Comparison of ENCODE assay signal across 10 mouse cellular contexts in the genomic region with DNA sequence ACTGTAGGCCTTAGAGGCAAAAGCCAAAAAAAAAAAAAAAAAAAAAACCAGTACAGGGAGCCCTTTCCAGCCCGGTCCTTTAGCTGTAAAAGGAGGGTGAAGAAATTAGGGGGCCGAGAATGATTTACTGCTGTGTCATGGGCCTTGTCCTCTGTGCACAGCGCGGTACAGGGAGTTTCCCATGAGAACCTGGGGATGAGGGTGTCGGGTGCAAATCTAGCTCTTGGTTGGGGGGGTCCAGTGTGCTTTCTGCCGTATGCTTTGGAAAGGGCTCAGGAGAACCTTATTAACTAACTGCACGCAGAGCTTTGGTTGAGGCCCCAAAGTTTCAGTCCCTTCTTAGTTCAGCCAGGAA. TPM values are rescaled to one million over a fixed set of nuclear protein-coding genes. Genes with fewer than 3 reads are reported as not detected.
A peak's percentile ranks its signal among the peaks of the same experiment; 100 is the strongest.
DNase-seq lines count a peak whose midpoint lies in the region; ATAC-seq and TF ChIP-seq lines count a peak whose summit lies in the region.
"Had no signal": no experiment of that assay in that cellular context is flagged by ENCODE, and none has a peak within 500 bp of the region (broad histone marks: within the 10 kb centered on the region; RNA-seq: fewer than 3 reads in every experiment).

No protein-coding gene starts in this region.

- ATAC-seq in megakaryocyte-erythroid progenitor cell, adult 5-6 weeks (replicated peaks; ENCODE audit: low FRiP score, low TSS enrichment, poor library complexity, severe bottlenecking) = peak; percentile 70

- H3K4me1 ChIP-seq in heart, embryonic 10.5 days = peaks cover 65% of the 10 kb centered on the region
- peaks cover 68% of the 10 kb centered on the region for H3K4me1 ChIP-seq in erythroblast, embryonic 14.5 days (ENCODE audit: control insufficient read depth)

- no peaks in the 10 kb centered on the region for H3K9me3 ChIP-seq in heart, embryonic 10.5 days
- no peaks in the 10 kb centered on the region for H3K9me3 ChIP-seq in erythroblast, embryonic 14.5 days (ENCODE audit: control insufficient read depth, low read length)
- H3K9me3 ChIP-seq: forebrain, embryonic 15.5 days had no signal

- no peaks in the 10 kb centered on the region for H3K27me3 ChIP-seq in heart, embryonic 10.5 days (ENCODE audit: insufficient read depth, poor library complexity, severe bottlenecking)
- no peaks in the 10 kb centered on the region for H3K27me3 ChIP-seq in erythroblast, embryonic 14.5 days (ENCODE audit: control insufficient read depth)
- H3K27me3 ChIP-seq: forebrain, embryonic 15.5 days had no signal

- TF ChIP-seq CTCF in layer of hippocampus, adult 2 months (conservative IDR thresholded peaks at IDR 0.05) = no peak

- peaks cover 3% of the 10 kb centered on the region; the same call in 1 of the 2 replicates for H3K36me3 ChIP-seq in heart, embryonic 10.5 days
- H3K36me3 ChIP-seq in erythroblast, embryonic 14.5 days (ENCODE audit: control insufficient read depth) = no peaks in the 10 kb centered on the region
- H3K36me3 ChIP-seq: forebrain, embryonic 15.5 days had no signal

- H3K27ac ChIP-seq in heart, embryonic 10.5 days = peak overlapping the region; percentile 56; the same call in 1 of the 2 replicates
- peak overlapping the region; percentile 73 for H3K27ac ChIP-seq in layer of hippocampus, adult 2 months
- H3K27ac ChIP-seq: forebrain, embryonic 15.5 days had no signal

- no peak overlapping the region for H3K4me3 ChIP-seq in heart, embryonic 10.5 days
- no peak overlapping the region for H3K4me3 ChIP-seq in layer of hippocampus, adult 2 months
- H3K4me3 ChIP-seq in erythroblast, embryonic 14.5 days (replicated peaks) = peak overlapping the region; percentile 54
- H3K4me3 ChIP-seq: forebrain, embryonic 15.5 days had no signal

- WGBS in heart, embryonic 10.5 days = 61% methylated on average over 7 of the region's 7 CpGs

- no peak for DNase-seq in heart, embryonic 10.5 days (ENCODE audit: low spot score)
- no peak for DNase-seq in heart, adult 11 months
- no peak for DNase-seq in layer of hippocampus, adult 2 months (ENCODE audit: low spot score in 2 of 2)
- no peak for DNase-seq in layer of hippocampus, adult 9-10 months (ENCODE audit: low spot score)
- DNase-seq in right cerebral cortex, adult 2 months (ENCODE audit: low spot score in 2 of 2) = no peak
- no peak for DNase-seq in frontal cortex, postnatal 10 days (ENCODE audit: low spot score in 2 of 2)
- DNase-seq: adrenal gland, postnatal 10 days had no signal

RNA-seq across cellular contexts. Expression of a gene that starts 29.0 kb away (rescaled TPM):
- polyA plus RNA-seq in heart, embryonic 10.5 days (2016; fragmentation: Nextera tagmentation; extraction: Ambion mirVana) = 7.2 and 9.6 TPM in 2 replicates
- 10 to 100 TPM; 14.5 to 14.8 TPM for total RNA-seq in layer of hippocampus, adult 2 months (2021)
- polyA plus RNA-seq in erythroblast, embryonic 14.5 days (2012) = 0.01 TPM in 1 of 2 replicates, not detected in the other
- total RNA-seq in megakaryocyte-erythroid progenitor cell, adult 5-6 weeks (2014; fragmentation: Nextera tagmentation) = 9.0 and 16.3 TPM in 2 replicates
- total RNA-seq in megakaryocyte-erythroid progenitor cell, adult 5-6 weeks (2017) = 5.3 and 7.2 TPM in 2 replicates
